Mouse (Mus musculus) heart, postnatal 4 days (tissue): ENCODE measurements around the gene Defa23. TPM values are rescaled to one million over a fixed set of nuclear protein-coding genes. Genes with fewer than 3 reads are reported as not detected.
"Not testable (repeated sequence)": the region's sequence is repeated elsewhere in the genome, so short reads cannot be mapped to it uniquely, and the experiment has no call there.

Experiments
- DNase-seq: peaks from one replicate; pipeline ENCODE4 v3.0.0; 2021
- total RNA-seq, 2 experiments: library from RNA; stranded (reverse); gene quantifications; 2 replicates each; pipeline ENCODE4 v1.2.3; 2021

The Defa23 gene
- total RNA-seq, result not detected

DNA sequence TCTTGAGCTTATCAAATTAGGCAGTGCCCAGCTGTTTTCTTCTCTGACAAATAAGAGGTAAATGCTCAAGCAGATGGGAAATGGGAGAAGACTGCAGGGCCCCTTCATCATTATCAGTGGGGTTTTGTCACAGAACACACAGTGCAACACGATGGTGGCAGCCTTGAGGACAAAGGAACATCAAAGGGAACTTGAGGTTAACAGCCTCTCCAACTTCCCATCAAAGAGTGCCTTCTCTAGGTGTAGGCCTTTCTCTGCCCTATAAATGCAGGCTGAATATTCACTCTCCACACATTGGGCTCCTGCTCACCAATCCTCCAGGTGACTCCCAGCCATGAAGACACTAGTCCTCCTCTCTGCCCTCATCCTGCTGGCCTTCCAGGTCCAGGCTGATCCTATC, at the start of gene Defa23:
TSS of gene Defa23 (plus strand) at position 301 of the 400 bp plus-strand sequence.
- not testable (repeated sequence) for DNase-seq

DNA sequence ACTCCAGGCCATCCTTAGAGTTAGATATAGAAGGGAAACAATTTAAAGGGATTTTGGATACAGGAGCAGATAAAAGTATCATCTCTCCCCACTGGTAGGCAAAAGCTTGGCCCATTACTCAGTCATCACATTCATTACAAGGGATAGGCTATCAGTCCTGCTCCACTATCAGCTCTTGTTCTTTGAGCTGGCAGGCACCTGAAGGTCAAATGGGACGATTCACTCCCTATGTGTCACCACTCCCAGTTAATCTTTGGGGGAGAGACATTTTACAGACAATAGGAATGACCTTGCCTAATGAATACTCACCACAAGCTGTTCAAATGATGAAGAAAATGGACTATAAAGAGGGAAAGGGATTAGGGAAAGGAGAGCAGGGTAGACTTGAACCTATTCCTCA, 48.0 kb upstream of the Defa23 start:
- no peak for DNase-seq

DNA sequence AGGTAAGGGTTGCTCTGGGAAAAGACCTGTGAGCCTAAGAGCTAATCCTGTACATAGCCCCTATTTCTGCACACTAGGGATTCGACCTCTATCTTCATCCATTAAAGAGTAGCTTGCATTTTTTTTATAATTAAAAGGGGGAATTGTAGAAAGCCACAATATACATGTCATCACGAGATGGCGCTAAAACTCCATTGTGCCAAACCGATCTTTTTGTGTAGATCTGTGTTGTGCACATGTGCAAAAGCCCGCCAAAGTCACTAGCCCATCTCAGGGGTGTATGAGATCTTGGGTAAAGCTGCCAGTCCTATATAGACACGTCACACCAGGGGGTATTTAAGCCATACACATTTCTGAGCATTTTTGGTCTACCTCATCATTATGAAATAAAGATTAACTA, 46.3 kb upstream of the Defa23 start:
- peak; percentile 27 for DNase-seq

DNA sequence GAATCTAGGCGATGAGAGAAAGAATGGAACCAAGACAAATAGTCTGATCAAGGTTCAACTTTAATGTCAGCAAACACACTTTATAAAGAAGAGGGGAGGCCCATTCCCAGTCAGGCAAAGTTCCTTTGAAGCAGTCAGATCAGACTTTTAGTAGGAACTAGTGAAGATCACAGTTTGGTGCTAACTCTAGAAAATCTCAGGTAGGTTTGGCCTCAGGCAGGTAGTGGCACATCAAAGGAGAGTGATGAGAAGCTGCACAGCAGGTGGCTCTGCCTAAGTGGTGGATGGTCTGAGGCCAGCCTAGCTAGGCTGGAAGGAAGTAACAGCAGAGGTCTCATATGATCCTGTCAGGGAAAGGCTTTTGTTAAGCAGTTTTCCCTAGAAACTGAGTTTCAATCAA, 44.3 kb upstream of the Defa23 start:
- DNase-seq, result not testable (repeated sequence)

DNA sequence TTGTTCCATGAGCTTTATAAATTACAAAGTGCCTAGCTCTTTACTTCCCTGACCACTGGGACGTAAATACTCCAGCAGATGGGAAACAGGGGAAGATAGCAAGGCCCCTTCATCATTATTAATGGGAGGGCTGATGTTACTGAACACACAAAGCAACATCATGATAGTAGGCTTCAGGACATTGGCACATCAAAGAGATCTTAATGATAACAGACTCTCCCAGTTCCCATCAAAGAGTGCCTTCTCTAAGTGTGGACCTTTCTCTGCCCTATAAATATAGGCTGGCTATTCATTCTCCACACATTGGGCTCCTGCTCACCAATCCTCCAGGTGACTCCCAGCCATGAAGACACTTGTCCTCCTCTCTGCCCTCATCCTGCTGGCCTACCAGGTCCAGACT, 29.6 kb upstream of the Defa23 start, which contains the start of gene Defa21:
TSS of gene Defa21 (plus strand) at position 301 of the 400 bp plus-strand sequence.
- DNase-seq, result not testable (repeated sequence)

DNA sequence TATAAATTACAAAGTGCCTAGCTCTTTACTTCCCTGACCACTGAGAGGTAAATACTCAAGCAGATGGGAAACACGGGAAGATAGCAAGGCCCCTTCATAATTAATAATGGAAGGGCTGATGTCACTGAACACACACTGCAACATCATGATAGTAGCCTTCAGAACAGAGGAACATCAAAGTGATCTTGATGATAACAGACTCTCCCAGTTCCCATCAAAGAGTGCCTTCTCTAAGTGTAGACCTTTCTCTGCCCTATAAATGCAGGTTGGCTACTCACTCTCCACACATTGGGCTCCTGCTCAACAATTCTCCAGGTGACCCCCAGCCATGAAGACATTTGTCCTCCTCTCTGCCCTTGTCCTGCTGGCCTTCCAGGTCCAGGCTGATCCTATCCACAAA, 9.9 kb downstream of the Defa23 start, which contains the start of gene Defa35:
TSS of gene Defa35 (plus strand) at position 301 of the 400 bp plus-strand sequence.
- not testable (repeated sequence) for DNase-seq

DNA sequence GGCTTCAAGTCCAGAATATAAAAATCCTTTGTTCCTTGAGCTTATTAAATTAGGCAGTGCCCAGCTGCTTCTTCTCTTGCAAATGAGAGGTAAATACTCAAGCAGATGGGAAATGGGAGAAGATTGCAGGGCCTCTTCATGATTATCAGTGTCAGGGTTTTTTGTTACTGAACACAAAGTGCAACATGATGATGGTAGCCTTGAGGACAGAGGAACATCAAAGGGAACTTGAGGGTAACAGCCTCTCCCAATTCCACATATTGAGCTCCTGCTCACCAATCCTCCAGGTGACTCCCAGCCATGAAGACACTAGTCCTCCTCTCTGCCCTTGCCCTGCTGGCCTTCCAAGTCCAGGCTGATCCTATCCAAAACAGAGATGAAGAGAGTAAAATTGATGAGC, 29.3 kb downstream of the Defa23 start, which contains the start of gene Defa25:
TSS of gene Defa25 (plus strand) at position 301 of the 400 bp plus-strand sequence.
- not testable (repeated sequence) for DNase-seq

DNA sequence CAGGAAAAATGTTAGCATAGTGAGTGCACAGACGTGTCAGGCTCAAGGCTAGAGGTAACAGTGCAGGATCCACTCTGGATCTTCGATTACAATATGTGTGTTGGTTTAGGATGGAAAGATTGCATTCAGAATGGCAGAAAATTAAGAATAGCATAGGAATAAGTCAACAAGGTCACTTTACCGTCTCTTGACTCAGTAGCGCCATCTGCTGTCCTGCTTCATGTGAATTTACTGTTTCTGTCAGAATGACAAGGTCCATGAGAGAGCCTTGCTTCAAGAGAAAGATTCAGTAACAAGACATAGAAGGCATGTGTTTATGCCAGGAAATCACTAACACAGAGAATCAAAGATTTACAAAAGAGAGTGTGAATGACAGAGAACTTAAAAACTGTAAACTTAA, 38.3 kb downstream of the Defa23 start:
- peak; percentile 5 for DNase-seq

DNA sequence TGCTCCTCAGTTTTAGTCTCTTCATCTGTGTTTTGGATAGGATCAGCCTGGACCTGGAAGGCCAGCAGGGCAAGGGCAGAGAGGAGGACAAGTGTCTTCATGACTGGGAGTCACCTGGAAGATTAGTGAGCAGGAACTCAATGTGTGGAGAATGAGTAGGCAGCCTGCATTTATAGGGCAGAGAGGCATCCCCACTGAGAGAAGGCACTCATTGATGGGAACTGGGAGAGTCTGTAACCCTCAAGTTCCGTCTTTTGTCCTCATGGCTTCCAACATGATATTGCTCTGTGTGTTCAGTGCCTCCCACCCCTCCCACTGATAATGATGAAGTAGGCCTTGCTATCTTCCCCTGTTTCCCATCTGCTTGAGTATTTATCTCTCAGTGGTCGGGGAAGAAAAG, 41.1 kb downstream of the Defa23 start, which contains the start of gene Gm14851:
TSS of gene Gm14851 (minus strand) at position 101 of the 400 bp plus-strand sequence.
- DNase-seq, result not testable (repeated sequence)

Other genes starting within 250 kb of the Defa23 start
- gene Defb33, start 162.4 kb upstream of the Defa23 start, total RNA-seq, result not detected
- gene Gm15056, start 152.4 kb upstream of the Defa23 start, total RNA-seq, result not detected
- gene Gm6040, start 133.0 kb upstream of the Defa23 start, total RNA-seq, result not detected
- gene AY761185, start 110.3 kb upstream of the Defa23 start, total RNA-seq, result not detected
- gene Defa21, start 29.5 kb upstream of the Defa23 start, total RNA-seq, result not detected
- not detected for gene Defa35, start 10.0 kb downstream of the Defa23 start, total RNA-seq
- gene Defa25, start 29.4 kb downstream of the Defa23 start, total RNA-seq, result not detected
- gene Gm14851, start 41.0 kb downstream of the Defa23 start, total RNA-seq, result not detected
- gene Defa30, start 79.6 kb downstream of the Defa23 start, total RNA-seq, result not detected
- not detected for gene Defa22, start 107.2 kb downstream of the Defa23 start, total RNA-seq
- not detected for gene Defa31, start 136.6 kb downstream of the Defa23 start, total RNA-seq
- gene Gm15293, start 146.5 kb downstream of the Defa23 start, total RNA-seq, result not detected
- not detected for gene Gm15292, start 194.7 kb downstream of the Defa23 start, total RNA-seq